Mouse (Mus musculus): ENCODE data around the gene Edn3.

- TF ChIP-seq POLR2A (IDR thresholded peaks at IDR 0.05; ENCODE audit: control insufficient read depth, low read depth, low read length) (no peak), CTCF (IDR thresholded peaks at IDR 0.05; ENCODE audit: control insufficient read depth, insufficient read depth, insufficient replicate concordance, low read depth, low read length) (no peak)
Measured at GRCm38 (mm10) chr2:174715938-174716337, 44.5 kb upstream of the Edn3 start.
